Mouse (Mus musculus): Measurements from ENCODE around the gene Poll.

- no peak for TF ChIP-seq POLR2A (IDR thresholded peaks at IDR 0.05; ENCODE audit: insufficient read depth, low read depth, low read length)
- TF ChIP-seq CTCF (IDR thresholded peaks at IDR 0.05) = no peak
- TF ChIP-seq EP300 (IDR thresholded peaks at IDR 0.05; ENCODE audit: insufficient read depth, low read depth, low read length) = no peak
Observed at GRCm38 (mm10) chr19:45607479-45607878, 47.1 kb upstream of the Poll start.

Measured in heart, adult 2 months (tissue).